Mouse (Mus musculus) thymus, adult 2 months (tissue): Measurements from ENCODE around the gene Bub3.

Experiments
- CTCF ChIP-seq: fragments of 200-500 bp; IDR thresholded peaks from 2 replicates; pipeline ENCODE4 v1.5.1; 2012; ENCODE audit warnings: mild to moderate bottlenecking, control low read depth, low read length, moderate library complexity, borderline replicate concordance; ENCODE audit not compliant: control insufficient read depth, poor library complexity, insufficient read depth; ENCODE audit errors: extremely low read depth
- POLR2A ChIP-seq: fragments of 200-500 bp; IDR thresholded peaks from 2 replicates; pipeline ENCODE4 v1.6.1; 2012; ENCODE audit warnings: mild to moderate bottlenecking, low read length, control low read depth, moderate library complexity; ENCODE audit not compliant: control insufficient read depth, poor library complexity, insufficient read depth; ENCODE audit errors: extremely low read depth

GRCm38 (mm10) chr7:131602106-131602505 is 42.1 kb downstream of the Bub3 start:
- no peak for TF ChIP-seq CTCF
- no peak for TF ChIP-seq POLR2A
